8 mouse cellular contexts compared by ENCODE assay signal in the genomic region with DNA sequence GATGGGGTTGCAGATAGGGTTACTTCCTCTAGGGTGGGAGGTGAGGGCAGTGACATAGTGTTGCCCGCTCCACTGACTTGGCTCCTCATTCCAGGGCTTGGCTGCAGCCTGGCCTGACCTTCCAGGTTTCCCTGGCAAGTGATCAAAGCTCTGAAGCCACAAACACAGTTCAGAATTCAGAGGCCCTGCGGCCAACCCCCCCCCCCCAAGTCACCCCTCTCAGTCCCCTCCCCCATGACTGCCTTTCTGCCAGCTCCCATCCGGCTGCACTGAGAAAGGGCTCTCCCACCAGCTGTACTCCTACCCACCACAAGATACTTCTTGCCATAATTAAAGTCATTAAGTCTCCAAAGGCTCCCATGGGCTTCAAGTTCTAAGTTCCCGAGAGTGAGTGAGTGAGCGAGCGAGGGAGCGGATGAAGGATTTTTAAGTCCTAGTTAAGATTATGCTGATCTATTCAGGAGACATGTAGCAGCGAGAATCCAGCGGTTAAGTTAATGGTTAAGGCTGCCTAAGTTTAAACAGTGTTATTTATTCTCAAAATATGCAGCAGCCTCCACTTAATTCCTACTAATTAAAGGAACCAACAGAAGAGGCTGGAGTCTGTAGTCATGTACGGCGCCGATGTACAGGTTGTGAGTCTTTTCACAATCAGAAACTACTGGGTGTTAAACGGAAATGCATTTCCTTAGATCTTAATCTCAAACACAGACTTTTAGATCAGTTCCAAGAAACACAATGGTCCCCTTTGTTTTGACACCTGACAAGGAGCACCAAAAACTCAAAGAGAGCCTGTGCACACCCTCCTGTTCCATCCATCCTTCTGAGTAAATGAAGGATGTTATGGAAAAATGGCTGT. TPM values are rescaled to one million over a fixed set of nuclear protein-coding genes. Genes with fewer than 3 reads are reported as not detected.
DNase-seq lines count a peak whose midpoint lies in the region; ATAC-seq and TF ChIP-seq lines count a peak whose summit lies in the region.

No protein-coding gene starts in this region.

- H3K4me1 ChIP-seq in embryonic facial prominence, embryonic 10.5 days, result peaks cover 42% of the 10 kb centered on the region
- H3K4me1 ChIP-seq in hindbrain, embryonic 13.5 days (replicated peaks), result peaks cover 21% of the 10 kb centered on the region
- peaks cover 11% of the 10 kb centered on the region for H3K4me1 ChIP-seq in liver, adult 2 months (ENCODE audit: control insufficient read depth, insufficient read depth, low read length)
- peaks cover 15% of the 10 kb centered on the region for H3K4me1 ChIP-seq in neural tube, embryonic 12.5 days

- H3K36me3 ChIP-seq in embryonic facial prominence, embryonic 10.5 days (replicated peaks), result no peaks in the 10 kb centered on the region
- H3K36me3 ChIP-seq in hindbrain, embryonic 13.5 days, result no peaks in the 10 kb centered on the region
- no peaks in the 10 kb centered on the region for H3K36me3 ChIP-seq in liver, adult 2 months (ENCODE audit: control insufficient read depth, insufficient read depth, low read length)
- no peaks in the 10 kb centered on the region for H3K36me3 ChIP-seq in neural tube, embryonic 12.5 days

- no peaks in the 10 kb centered on the region for H3K27me3 ChIP-seq in embryonic facial prominence, embryonic 10.5 days (replicated peaks; ENCODE audit: low read depth, poor library complexity, severe bottlenecking)
- no peaks in the 10 kb centered on the region for H3K27me3 ChIP-seq in hindbrain, embryonic 13.5 days
- no peaks in the 10 kb centered on the region for H3K27me3 ChIP-seq in liver, adult 2 months (ENCODE audit: control insufficient read depth, insufficient read depth, low read length)
- no peaks in the 10 kb centered on the region for H3K27me3 ChIP-seq in neural tube, embryonic 12.5 days (replicated peaks)

- H3K4me3 ChIP-seq in embryonic facial prominence, embryonic 10.5 days, result peak overlapping the region; percentile 28
- H3K4me3 ChIP-seq in hindbrain, embryonic 13.5 days, result no peak overlapping the region
- H3K4me3 ChIP-seq in liver, adult 2 months (ENCODE audit: insufficient read depth, low read depth, low read length), result no peak overlapping the region
- no peak overlapping the region for H3K4me3 ChIP-seq in neural tube, embryonic 12.5 days

- WGBS in embryonic facial prominence, embryonic 10.5 days, result 21% methylated on average over 13 of the region's 13 CpGs
- 45% methylated on average over 12 of the region's 13 CpGs for WGBS in hindbrain, embryonic 13.5 days
- WGBS in liver, adult 2 months, result 20% methylated on average over 13 of the region's 13 CpGs
- WGBS in neural tube, embryonic 12.5 days, result 45% methylated on average over 13 of the region's 13 CpGs

- H3K4me2 ChIP-seq in hindbrain, embryonic 13.5 days, result 0 out of 2 replicates have a peak overlapping the region, but pooled peaks have one; percentile 15
- peak overlapping the region; percentile 6; the same call in 1 of the 2 replicates for H3K4me2 ChIP-seq in neural tube, embryonic 12.5 days (replicated peaks)

- peak; percentile 78 for DNase-seq in left cerebral cortex, postnatal 4 days
- DNase-seq in left cerebral cortex, adult 8-10 months (ENCODE audit: low spot score in 2 of 2), result no peak
- DNase-seq in embryonic facial prominence, embryonic 10.5 days (ENCODE audit: low spot score), result peak; percentile 80
- peak; percentile 88 for DNase-seq in liver, adult 2 months (ENCODE audit: extremely low read depth, low read depth, low spot score)
- DNase-seq in spleen, postnatal 14 days (ENCODE audit: low spot score in 2 of 2), result no peak
- DNase-seq in layer of hippocampus, adult 9-11 months, result no peak

- ATAC-seq in hindbrain, embryonic 13.5 days (ENCODE audit: low FRiP score), result no peak
- no peak for ATAC-seq in neural tube, embryonic 12.5 days (ENCODE audit: low FRiP score, low read depth)

- no peak for TF ChIP-seq CTCF in liver, adult 2 months (IDR thresholded peaks at IDR 0.05; ENCODE audit: low read depth, low read length)

- no peaks in the 10 kb centered on the region; the same call in 1 of the 2 replicates for H3K79me2 ChIP-seq in liver, adult 2 months (ENCODE audit: control insufficient read depth, insufficient read depth, low read length)

- H3K27ac ChIP-seq in embryonic facial prominence, embryonic 10.5 days (replicated peaks), result peak overlapping the region; percentile 63
- 0 out of 2 replicates have a peak overlapping the region, but pooled peaks have one; percentile 52 for H3K27ac ChIP-seq in hindbrain, embryonic 13.5 days
- H3K27ac ChIP-seq in liver, adult 2 months (replicated peaks; ENCODE audit: insufficient read depth, low read depth, low read length), result no peak overlapping the region
- H3K27ac ChIP-seq in neural tube, embryonic 12.5 days, result peak overlapping the region; percentile 10; the same call in 1 of the 2 replicates

- no peak overlapping the region for H3K9ac ChIP-seq in hindbrain, embryonic 13.5 days
- no peak overlapping the region for H3K9ac ChIP-seq in liver, adult 2 months (ENCODE audit: low read depth, low read length)
- H3K9ac ChIP-seq in neural tube, embryonic 12.5 days, result no peak overlapping the region

- no peak for TF ChIP-seq POLR2A in liver, adult 2 months (IDR thresholded peaks at IDR 0.05; ENCODE audit: extremely low read depth, insufficient read depth, low read length)

- H3K9me3 ChIP-seq in embryonic facial prominence, embryonic 10.5 days, result no peaks in the 10 kb centered on the region
- no peaks in the 10 kb centered on the region for H3K9me3 ChIP-seq in hindbrain, embryonic 13.5 days
- H3K9me3 ChIP-seq in neural tube, embryonic 12.5 days, result no peaks in the 10 kb centered on the region

- intact Hi-C loops in left cerebral cortex, postnatal 4 days (cut with DNase I), result loop anchor here (10.0 kb wide), 1 partner anchor 147 kb away; a partner anchor contains a TSS

RNA-seq across cellular contexts. Expression of a gene that starts 36.0 kb away (rescaled TPM):
- 1 to 10 TPM; 9.0 to 9.8 TPM for total RNA-seq in left cerebral cortex, postnatal 4 days (2021)
- 10 to 100 TPM; 15.0 to 16.7 (median 15.7) TPM for total RNA-seq in left cerebral cortex, adult 8-10 months (2022)
- polyA plus RNA-seq in embryonic facial prominence, embryonic 10.5 days (2016; fragmentation: Nextera tagmentation; extraction: Ambion mirVana), result 16.5 and 17.3 TPM in 2 replicates
- polyA plus RNA-seq in hindbrain, embryonic 13.5 days (2015; fragmentation: Nextera tagmentation; extraction: Ambion mirVana), result 6.5 and 7.5 TPM in 2 replicates
- total RNA-seq in liver, adult 2 months (2014; rRNA removed), result 3.6 and 4.2 TPM in 2 replicates
- 6.7 and 6.8 TPM in 2 replicates for polyA plus RNA-seq in liver, adult 2 months (2012; rRNA removed)
- 14.6 and 15.5 TPM in 2 replicates for polyA plus RNA-seq in neural tube, embryonic 12.5 days (2016; fragmentation: Nextera tagmentation; extraction: Ambion mirVana)

Comparison
In these comparisons a context has a peak if more than half of its experiments do, and no peak if none do; other contexts are left out.
1. DNase-seq: peak in left cerebral cortex, postnatal 4 days (single experiment), embryonic facial prominence, embryonic 10.5 days (single experiment) and liver, adult 2 months (single experiment); none in left cerebral cortex, adult 8-10 months (0 of 2), spleen, postnatal 14 days (0 of 2) and layer of hippocampus, adult 9-11 months (single experiment).